Mouse (Mus musculus) adrenal gland, postnatal 10 days (tissue): ENCODE measurements at regions not wholly inside any gene's neighbourhood (a gene's known extent, or its start where the extent isn't known, plus 50 kb on each side); places are given as distances from the start of the nearest gene placed in this dataset.

Experiments used
- DNase-seq: peaks from one replicate; pipeline ENCODE4 v3.0.0; 2021; ENCODE audit warnings: mixed read lengths

DNA sequence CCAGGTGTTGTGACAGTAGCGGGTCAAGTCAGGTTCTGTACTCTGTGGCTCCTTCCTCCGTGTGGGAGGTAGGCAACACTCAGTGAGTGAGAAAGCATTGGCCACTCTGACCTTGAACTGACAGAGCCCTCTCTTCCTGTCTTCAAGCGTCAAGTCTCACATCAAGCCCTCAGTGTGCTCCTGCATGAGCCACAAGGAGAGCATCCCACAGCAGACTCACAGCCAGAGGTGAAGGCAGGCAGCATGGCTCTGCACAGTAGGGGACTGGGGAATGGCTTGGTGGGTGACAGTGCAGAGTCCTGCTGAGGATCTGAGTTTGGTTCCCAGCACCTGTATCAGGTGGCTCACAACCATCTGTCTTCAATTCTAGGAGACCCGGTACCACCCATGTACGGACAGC lies 226.4 kb upstream of the 3110018I06Rik start:
- DNase-seq: no peak

DNA sequence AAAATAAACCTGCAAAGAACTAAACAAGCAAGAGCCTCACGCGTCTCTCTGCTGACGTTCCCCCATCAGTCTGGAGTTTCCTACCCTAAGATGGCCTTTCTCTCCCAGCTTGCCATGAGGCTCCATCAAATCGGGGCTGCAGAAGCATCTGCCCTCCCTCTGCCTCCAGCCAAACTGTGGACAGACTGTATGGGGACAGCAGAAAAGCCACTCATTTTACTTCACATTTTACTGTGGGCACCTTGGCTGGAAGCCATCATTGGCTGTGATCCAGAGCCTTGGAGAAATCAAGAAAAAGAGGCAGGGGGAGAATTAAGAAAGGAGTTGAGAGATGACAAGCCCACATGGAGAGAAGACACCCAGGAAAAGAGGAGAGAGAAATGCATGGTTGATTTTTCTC lies 225.9 kb upstream of the 3110018I06Rik start:
- DNase-seq: no peak

DNA sequence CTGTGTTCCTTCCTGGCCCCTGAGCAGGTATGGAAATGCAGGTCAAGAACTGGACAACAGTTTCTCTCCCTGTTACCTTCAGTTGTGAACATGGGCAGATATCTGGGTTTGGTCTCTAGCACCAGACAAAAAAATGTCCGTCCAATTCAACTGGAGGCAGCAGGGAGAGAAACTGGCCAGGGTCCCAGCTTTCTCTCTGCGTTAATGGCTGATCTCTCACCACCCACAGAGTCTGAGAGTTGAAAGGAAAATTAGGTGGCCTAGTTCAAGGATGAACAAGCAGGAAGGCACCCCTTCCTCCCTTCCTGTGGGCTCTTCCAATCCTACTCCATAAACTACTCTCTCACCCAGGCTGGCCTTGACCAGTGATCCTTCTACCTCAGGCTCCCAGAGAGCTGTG lies 221.7 kb upstream of the 3110018I06Rik start:
- DNase-seq: no peak

DNA sequence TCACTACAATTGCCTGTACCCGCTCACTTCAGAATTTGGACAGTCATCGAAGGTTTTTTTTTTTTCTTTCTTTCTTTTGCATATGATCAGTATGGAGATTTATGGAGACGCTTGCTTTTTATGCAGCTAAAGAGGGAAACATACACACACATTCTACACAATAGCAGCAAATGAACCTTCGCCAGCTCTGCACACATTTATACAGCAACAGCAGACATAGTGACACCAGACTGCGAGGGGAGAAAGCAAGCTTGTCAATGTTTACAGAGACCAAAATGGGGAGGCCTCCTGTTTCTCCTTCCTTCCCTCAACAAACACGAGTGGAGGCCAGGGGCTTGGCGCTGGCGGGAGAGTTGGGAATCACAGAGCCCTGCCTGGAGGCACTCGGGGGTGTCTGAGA lies 202.8 kb upstream of the 3110018I06Rik start:
- no peak for DNase-seq

DNA sequence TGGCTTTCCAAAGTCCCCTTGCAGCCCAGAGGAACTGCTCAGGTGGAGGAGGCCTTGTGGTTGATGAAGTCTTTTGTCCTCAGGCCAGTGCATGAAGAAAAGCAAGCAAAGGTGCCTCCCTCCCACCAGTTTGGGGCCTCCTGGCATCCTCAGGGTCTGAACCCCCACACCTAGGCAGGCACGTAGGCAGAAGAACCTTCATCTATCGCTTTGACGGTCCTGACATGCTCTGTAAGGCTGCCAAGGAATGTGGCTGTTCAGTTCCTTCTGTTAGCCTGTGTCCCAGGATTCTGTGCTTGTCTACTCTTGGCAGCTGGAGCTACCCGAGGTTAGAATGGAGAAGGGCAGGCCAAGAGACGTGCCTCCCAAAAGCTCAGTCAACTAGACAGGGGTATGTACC lies 197.1 kb upstream of the 3110018I06Rik start:
- DNase-seq: no peak

DNA sequence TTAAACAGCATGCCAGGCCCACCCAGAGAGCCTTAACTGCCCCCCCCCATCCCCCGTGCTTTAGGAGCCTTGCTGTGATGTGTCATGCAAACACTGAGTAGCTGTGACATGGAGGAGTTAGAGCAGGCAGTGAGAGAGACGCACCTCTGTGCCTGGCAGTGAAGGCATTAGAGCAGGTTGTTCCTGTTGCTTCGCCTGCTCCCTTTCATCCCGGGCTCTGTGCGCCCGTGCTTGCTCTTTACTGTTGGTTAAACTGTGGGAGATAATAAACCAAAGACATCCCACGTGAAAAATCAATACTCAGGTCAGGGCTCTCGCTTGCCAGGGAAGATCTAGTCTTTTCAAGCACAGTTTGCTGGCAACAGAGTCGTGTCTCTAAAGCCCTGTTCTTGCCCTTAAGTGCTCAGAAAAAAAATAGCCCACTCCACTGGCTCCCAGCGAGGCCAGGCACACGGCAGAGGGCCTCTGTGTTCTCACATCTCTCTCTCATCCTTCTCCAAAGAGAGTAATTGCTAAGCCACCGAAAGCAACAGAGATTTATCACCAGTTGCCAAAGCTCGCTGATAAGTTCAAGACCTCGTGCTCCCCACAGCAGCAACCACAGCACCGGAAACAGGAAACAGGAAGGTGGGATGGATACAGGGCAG lies 181.2 kb upstream of the 3110018I06Rik start:
- DNase-seq: no peak

DNA sequence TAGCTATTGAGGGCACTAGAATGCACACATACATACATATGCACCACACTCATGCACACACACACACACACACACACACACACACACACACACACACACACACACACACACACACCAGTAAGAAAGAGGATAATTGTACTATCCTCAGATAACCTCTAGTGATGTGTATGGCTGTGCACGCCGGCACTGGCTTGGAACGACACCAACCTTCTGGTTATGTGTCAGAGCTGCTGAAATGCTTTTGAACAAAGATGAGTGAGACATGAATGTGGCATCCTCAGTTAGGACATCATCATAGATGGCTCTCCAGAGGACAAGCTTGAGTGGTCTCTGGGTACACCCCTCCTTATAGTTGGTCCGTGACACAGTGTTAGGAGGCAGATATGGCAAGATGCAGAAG lies 173.0 kb upstream of the 3110018I06Rik start:
- no peak for DNase-seq

DNA sequence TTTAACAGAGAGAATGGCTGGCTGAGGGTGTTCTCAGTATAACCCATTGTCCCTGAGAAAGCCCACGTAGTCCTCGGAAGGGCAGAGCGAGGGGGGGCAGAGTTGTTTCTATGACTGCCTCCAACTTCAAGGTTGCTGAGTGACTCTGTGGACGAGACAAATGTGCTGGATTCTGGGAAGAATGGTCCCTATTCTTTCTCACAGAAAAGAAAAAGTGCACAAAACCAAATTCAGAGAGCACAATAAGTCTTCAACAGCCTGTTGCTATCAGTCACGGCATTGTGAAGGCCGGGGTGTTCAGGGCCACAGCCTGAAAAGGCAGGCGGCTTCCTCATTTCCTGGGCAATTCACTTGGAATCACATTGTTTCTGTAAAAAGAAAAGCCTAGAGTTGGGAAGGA lies 165.6 kb upstream of the 3110018I06Rik start:
- peak; percentile 3 for DNase-seq

DNA sequence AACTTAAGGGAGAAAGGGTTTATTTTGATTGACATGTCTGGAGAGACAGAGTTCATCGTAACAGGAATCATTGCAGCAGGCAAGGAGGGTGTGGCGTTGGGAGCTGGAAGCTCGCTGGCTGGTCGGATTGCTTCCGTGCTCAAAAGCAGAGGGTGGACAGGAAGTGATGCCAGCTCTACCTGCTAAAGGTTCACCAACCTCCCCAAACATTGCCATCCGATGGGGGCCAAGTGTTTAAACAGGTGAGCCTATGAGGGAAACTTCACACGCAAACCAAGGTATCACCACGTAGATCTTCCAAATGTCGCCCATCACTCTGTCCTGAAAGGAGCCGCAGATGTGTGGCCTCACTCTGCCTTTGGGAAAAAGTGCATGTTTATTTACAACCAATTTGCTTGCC lies 162.3 kb upstream of the 3110018I06Rik start:
- DNase-seq: no peak

DNA sequence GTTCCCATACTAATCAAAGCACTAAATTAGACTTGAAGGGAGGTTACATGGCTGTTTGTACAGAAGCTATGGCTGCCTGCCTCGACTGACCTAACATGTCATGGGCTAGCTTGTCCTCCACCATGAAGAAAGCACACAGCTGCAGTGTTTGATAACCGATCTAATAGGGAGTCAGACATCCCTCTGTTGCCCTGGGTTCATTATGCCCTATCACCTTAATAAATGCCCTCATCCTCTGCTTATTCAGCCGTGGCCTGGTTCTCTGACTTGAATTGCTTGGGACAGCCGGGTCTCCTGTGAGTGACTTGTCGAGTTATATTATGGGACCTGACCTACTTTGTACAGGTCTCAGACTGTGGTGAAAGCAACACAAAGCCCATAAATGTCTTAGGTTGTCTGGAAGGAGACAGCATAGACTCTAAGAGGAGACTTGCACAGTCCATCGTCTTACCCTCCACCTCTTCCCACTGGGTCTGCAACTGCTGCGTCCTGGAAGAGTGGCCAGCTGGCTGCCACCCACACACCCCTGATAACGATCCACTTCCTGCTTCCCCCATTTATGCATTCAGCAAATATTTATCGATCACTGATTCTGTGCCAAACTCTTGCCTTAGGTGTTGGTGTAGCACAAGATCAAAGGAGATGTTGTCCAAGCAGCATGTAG lies 161.2 kb upstream of the 3110018I06Rik start:
- DNase-seq: no peak

DNA sequence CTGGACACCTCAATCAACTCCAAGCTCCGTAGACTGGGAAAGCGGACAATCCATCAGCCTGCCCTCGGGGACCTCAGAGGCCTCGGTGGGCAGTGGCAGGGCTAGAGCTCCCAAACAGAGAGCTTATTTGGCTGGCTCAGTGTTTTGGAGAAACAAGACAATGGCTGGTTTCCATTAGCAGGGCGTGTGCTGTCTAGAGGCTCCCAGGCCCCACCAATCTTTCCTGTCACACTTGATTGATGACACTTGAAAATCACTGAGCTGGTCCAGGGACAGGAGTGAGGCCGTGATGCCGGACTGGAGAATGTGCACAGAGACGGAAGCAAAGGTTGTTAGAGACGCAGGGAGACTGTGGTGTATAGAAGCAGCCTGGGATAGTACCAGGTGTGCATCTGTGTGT lies 159.4 kb upstream of the 3110018I06Rik start:
- DNase-seq: no peak

DNA sequence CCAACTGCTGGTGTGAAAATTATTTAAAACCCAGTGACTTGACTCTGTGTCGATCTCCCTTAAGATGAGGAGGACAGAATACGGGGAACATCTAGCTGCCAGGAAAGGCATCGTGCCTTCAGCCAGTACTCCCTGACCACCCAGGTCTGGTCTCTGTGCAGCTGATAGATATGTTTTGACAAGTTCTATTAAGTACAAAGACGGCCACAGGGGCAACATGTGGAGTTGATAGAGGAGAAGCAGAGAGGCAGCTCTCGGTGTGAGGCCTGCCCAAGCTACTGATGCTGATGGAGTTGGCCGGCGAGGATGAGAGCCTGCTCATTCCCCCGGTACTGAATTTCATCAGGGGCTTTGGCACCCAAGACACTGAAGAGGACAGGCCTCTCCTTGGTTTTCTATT lies 154.1 kb upstream of the 3110018I06Rik start:
- no peak for DNase-seq

DNA sequence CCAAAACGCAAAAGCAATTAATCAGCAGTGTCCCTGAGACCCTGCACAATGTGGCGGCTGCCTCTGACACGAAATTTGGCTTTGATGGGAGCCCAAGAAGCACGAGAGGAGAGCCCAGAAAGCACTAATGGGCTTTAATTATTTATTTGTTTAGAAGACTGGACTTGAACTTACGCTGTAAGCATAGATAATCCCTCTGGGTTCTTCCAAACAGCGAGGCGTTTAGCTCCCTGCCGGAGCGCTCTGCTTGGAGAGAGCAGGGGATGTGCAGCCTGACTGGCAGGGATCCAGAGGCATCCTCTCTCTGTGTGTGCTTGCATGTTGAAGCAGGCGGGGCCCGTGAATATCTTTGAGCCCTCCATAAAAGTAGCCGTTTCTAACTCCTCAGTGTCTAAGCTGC lies 153.3 kb upstream of the 3110018I06Rik start:
- DNase-seq: no peak

DNA sequence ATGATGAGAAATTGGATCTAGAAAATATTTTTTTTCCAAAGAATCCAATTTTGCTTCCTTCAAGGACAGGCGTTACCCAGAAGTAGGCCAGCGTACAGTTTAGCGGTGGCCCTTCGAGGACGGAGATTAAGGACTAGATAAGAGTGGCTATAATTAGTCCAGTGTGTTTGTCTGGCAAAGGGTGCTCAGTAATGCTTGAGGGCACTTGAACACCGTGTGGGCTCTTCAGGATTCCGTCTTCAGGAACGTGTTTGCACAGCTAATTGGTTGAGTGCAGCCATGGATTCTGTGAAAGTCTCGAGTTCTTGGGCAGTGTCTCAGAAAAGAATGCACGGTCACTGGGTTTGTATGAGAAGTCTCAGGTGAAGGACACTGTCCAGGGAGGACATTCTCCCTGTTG lies 149.7 kb upstream of the 3110018I06Rik start:
- no peak for DNase-seq

DNA sequence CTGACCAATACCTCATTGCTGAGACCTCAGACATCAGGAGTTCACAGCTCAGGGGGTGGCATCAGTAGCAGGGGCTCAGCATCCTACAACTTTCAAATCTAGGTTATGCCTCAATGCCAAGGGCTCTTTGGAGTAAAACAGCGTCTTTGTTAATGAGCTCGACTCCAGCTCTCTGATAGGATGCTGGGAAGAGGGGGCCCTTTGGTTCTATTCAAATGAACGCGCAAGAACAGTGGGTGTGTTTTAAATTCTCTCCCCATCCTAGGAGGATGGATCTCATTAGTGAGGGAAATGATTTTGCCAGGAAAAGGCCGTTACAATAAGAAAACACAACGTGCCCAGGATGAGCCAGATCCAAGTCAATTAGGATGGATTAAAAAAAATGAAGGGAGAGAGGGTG lies 132.2 kb upstream of the 3110018I06Rik start:
- DNase-seq: no peak

DNA sequence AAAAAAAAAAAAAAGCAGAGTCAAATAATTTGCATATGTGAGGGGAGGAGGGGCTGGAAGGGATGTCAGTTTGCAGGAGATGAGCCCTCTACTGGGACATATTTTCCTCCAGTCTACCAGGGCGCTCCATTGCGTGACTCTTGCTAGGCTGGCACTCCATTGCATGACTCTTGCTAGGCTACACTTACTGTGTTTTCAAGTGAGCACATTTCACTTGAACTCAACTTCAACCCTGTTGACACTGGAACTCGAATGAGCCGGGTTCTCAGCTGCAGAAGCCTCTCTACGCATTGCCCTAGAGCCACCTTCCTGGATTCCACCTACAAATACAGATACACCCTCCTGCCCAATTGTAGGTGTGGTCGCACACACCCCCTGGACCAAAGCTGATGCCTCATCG lies 131.5 kb upstream of the 3110018I06Rik start:
- DNase-seq: no peak

DNA sequence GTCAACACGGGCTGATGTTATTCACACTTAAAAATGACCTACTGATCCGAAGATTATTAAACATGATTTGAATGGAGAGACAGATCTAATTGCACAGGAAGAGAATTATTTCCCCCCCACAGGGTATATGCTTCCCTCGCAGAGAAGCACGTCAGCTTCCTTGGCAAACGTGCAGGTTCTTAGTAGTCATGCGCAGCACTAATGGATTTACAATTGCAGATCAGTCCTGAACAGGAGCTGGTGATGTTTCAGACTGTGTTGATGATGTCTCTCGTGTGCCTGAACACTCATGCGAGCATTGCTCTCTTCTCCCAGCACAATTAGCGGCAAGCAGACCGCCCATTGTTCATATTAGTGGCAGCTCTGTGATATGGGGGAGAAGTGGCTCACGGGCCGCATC lies 127.9 kb upstream of the 3110018I06Rik start:
- DNase-seq: no peak

DNA sequence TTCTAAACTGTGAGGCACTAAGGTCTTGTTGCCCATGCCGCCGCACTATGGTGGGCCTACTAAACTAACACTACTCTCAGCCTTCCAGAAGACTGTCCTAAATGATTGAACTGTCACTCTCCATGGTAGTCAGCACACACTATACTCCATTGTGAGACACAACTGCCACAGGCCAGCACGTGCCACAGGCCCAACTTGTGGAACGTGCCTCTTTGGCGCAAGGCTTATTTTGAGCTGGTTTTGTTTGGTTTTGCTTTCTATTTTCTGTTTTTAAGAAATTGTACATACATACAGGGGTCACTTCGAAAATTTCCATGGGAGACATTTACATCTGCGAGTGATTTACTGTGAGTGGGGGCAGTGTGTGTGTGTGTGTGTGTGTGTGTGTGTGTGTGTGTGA lies 126.8 kb upstream of the 3110018I06Rik start:
- no peak for DNase-seq

DNA sequence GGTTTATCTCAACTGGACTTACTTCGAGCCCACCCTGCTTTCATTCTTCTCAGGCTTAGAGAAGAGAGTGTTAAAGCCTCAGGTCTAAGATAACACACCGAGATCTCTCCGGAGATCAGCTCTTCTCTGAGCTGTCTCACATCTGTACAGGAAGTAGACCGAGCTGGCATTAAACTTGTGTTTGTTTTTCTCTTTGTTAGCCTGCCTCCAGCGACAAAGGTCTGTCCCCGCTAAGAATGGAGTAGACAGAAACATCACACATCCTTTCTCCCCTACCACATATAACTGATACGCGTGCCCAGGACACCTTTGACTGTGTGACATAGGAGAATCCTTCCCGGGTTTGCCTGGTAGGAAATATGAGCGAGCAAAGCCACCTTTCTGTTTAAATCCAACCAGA lies 126.3 kb upstream of the 3110018I06Rik start:
- no peak for DNase-seq

DNA sequence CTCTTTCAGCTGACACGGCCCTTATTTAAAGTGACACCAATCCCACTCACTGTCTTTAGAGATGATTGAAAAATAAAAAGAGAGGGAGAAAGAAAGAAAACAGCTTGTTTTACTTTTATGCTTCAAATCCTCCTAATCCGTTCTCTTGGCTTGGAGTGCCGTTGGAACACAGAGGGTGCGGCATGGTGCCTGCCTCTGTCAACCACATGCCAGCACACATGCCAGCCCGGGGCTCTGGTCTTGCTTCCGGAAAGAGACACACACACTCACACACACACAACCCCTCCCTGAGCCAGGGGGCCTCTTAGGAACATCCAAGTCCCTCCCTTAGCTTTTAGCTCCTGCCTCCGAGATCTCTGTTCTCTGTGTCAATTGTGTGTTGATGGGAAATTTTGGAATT lies 116.2 kb upstream of the 3110018I06Rik start:
- no peak for DNase-seq

DNA sequence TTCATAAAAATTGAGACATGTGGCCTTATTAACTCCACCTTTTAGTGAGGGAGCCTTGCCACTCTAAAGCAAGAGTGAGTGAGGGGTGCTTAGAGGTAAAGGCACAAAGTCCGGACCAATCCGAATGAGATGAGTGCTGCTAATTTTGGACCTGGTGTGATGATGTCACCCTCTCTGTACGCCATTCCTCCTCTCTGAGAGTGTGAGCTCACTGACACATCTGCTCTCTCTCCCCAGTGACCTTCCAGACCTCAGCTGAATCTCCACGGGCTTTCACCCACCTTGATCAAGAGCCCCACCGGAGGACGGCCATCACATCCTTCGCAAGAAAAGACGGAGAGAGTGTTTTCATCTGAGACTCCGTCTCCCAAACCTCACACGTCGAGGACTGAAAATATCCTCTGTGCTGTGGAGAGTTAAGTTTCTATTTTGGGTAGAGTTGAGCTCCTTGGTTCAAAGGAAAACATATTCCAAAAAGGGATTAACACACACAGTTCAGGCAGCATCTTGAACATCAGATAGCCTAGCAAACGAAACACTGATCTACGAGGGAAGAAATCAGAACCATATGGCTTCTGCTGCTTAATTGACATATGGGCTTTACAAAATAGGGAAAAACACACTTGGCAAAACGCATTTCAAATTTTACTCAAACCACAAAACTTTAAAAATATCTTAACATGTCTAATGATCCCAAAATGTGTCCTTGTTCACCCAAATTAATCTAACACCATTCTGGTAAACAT lies 96.2 kb upstream of the 3110018I06Rik start:
- DNase-seq: no peak

DNA sequence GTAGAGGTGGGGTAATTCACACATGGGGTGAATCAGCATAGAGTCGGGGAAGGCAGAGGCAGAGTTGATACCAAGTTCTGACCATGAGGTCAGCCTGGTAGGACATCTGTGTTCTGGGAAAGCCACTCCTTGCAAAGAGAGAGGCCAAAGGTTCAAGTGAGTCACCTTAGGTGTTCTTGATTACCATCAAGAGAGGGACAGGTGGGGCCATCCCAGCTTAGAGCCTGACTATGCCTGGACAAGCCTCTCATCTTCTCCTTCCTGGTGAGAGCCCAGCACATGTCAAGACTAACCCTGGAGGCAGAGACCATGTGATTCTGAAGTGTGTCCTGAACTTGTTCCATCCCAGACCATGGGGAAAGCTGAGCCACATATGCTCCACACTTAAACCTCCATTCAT lies 94.0 kb upstream of the 3110018I06Rik start:
- DNase-seq: no peak

DNA sequence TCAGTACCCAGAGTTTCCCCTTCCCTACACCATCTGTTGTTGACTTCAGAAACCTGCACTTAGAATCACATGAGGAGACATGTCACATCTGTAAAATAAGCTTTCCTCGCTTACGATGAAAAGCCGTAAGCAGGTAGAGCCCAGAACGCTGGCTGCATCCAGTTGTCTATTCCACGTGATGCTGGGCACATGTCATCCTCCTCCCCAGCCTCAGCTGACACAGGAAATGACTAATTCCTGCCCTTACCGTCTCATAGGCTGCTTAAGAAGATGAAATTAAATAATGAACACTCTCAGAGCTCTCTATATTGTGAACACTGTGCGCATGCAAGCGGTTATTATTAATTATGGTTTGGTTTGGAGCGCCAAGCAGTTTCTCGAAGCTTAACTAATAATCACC lies 83.6 kb upstream of the 3110018I06Rik start:
- DNase-seq: no peak

DNA sequence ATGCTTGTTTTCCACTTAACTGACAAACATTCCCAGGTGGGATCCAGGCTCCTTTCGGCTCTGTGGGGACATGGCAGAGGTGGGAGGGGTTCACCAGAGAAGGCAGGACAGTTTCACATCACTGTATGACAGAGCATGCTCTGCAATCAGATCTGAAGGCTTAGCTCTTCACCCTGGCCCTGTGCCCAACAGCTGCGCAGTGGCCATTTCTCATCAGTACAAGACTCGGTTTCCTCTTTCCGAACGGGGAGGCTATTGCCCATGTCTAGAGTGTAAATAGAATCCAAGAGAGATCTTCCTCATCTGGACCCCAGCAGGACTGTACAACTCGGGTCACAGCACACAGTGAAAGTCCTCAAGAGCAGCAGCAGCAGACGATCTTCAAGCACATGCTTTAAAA lies 64.5 kb upstream of the 3110018I06Rik start:
- DNase-seq: no peak
